Mouse (Mus musculus) lung, postnatal 0 days (tissue): ENCODE data around the gene Lyz1.
A peak's percentile ranks its signal among the peaks of the same experiment; 100 is the strongest.

Experiments used
- CTCF ChIP-seq: IDR thresholded peaks from 2 replicates; pipeline ENCODE4 v1.5.1; 2016; ENCODE audit warnings: antibody characterized with exemption, mild to moderate bottlenecking
- EP300 ChIP-seq: IDR thresholded peaks from 2 replicates; pipeline ENCODE4 v1.6.1; 2016; ENCODE audit warnings: antibody characterized with exemption, mild to moderate bottlenecking, control low read depth

GRCm38 (mm10) chr10:117272023-117272422, 20.6 kb downstream of the Lyz1 start:
- TF ChIP-seq CTCF (peak; percentile 53), EP300 (no peak)
